Mouse (Mus musculus) embryo, embryonic 10 days (tissue): ENCODE data around the gene Chst11.

Experiments
- DNase-seq: peaks from one replicate; pipeline ENCODE4 v3.0.0-alpha.2; 2015; ENCODE audit warnings: low spot score

Chst11 gene

GRCm38 (mm10) chr10:82984950-82985699 lies at the start of gene Chst11:
TSS of gene Chst11 (plus strand) at chr10:82985498.
- peak; percentile 79 for DNase-seq

GRCm38 (mm10) chr10:82935774-82936173 lies 49.5 kb upstream of the Chst11 start:
- DNase-seq = no peak

GRCm38 (mm10) chr10:82953415-82953814 lies 31.9 kb upstream of the Chst11 start:
- no peak for DNase-seq

GRCm38 (mm10) chr10:82955117-82955516 lies 30.2 kb upstream of the Chst11 start:
- DNase-seq = no peak

GRCm38 (mm10) chr10:82958218-82958761 lies 27.0 kb upstream of the Chst11 start:
- DNase-seq = no peak

- no peak for DNase-seq
Observed at GRCm38 (mm10) chr10:82959316-82959715, 26.0 kb upstream of the Chst11 start.

- peak; percentile 54 for DNase-seq
Observed at GRCm38 (mm10) chr10:82961302-82961701, 24.0 kb upstream of the Chst11 start.

- no peak for DNase-seq
Observed at GRCm38 (mm10) chr10:82962018-82962417, 23.3 kb upstream of the Chst11 start.

GRCm38 (mm10) chr10:82962472-82963020 lies 22.8 kb upstream of the Chst11 start:
- DNase-seq = no peak

- DNase-seq = no peak
Observed at GRCm38 (mm10) chr10:82964491-82964890, 20.8 kb upstream of the Chst11 start.

- DNase-seq = no peak
Observed at GRCm38 (mm10) chr10:82966672-82967071, 18.6 kb upstream of the Chst11 start.

- DNase-seq = no peak
Observed at GRCm38 (mm10) chr10:82969612-82970011, 15.7 kb upstream of the Chst11 start.

- DNase-seq = no peak
Observed at GRCm38 (mm10) chr10:82971549-82971948, 13.7 kb upstream of the Chst11 start.

- no peak for DNase-seq
Observed at GRCm38 (mm10) chr10:82974201-82974600, 11.1 kb upstream of the Chst11 start.

GRCm38 (mm10) chr10:82974627-82975177 lies 10.6 kb upstream of the Chst11 start:
- DNase-seq = no peak

GRCm38 (mm10) chr10:82975806-82976205 lies 9.5 kb upstream of the Chst11 start:
- DNase-seq = no peak

GRCm38 (mm10) chr10:82982286-82982685 lies 3.0 kb upstream of the Chst11 start:
- DNase-seq = no peak

GRCm38 (mm10) chr10:82985700-82986131 lies 418 bp downstream of the Chst11 start:
- peak; percentile 73 for DNase-seq

- peak; percentile 43 for DNase-seq
Observed at GRCm38 (mm10) chr10:82986251-82986992, 1.1 kb downstream of the Chst11 start.

- DNase-seq = no peak
Observed at GRCm38 (mm10) chr10:82986993-82987349, 1.7 kb downstream of the Chst11 start.

- no peak for DNase-seq
Observed at GRCm38 (mm10) chr10:82987394-82987793, 2.1 kb downstream of the Chst11 start.

GRCm38 (mm10) chr10:82989418-82990025 lies 4.2 kb downstream of the Chst11 start:
- no peak for DNase-seq
